8 mouse cellular contexts compared by ENCODE assay signal in the genomic region with DNA sequence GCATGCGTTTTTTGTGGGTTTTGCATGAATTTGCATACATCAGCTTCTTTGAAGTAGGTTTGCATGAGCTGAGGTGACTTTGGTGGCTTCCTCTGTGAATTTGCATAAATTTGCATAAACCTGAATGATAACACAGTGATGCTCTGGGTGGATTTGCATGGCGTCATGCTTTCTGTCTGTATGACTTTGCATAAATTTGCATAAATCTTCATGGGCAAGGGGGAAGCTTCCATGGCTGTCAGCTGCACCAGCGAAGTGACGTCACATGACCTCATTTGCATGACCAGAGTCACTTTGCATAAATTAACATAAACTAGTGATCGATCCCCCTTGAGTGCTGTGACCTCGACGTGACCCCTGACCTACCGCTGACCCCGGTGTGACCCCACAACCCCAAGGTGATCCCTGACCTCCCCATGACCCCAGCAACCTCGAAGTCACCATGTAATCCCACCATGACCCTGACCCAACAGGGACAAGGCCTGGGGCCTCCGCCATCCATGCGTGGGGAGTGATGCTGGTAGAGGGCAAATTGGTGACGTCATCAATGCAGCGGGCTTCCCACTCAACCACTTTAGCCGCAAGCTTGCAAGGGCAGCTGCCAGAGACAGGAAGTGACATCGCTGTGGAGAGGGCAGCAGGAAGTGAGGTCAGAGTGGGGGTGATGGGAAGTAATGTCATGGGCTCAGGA.
DNase-seq lines count a peak whose midpoint lies in the region; ATAC-seq lines count a peak whose summit lies in the region.

No protein-coding gene starts in this region.

- peak; percentile 5 for DNase-seq in embryo, embryonic 11 days
- no peak for DNase-seq in embryo, embryonic 9.5 days (ENCODE audit: extremely low spot score)
- peak; percentile 32 for DNase-seq in right cerebral cortex, postnatal 14 days
- no peak for DNase-seq in right cerebral cortex, adult 18-20 months
- DNase-seq in forebrain, embryonic 14.5 days (ENCODE audit: low spot score): peak; percentile 74
- peak; percentile 60 for DNase-seq in testis, postnatal 10 days (ENCODE audit: low spot score)
- no peak for DNase-seq in kidney, postnatal 25 days
- no peak for DNase-seq in heart, postnatal 14 days

- no peaks in the 10 kb centered on the region for H3K4me1 ChIP-seq in forebrain, embryonic 14.5 days (ENCODE audit: control insufficient read depth, insufficient read depth, low read length)

- no peak overlapping the region for H3K9ac ChIP-seq in forebrain, embryonic 14.5 days (ENCODE audit: low read length)

- no peak overlapping the region for H3K4me3 ChIP-seq in forebrain, embryonic 14.5 days (ENCODE audit: low read depth, low read length)

- no peaks in the 10 kb centered on the region for H3K9me3 ChIP-seq in forebrain, embryonic 14.5 days (replicated peaks; ENCODE audit: control insufficient read depth, low read length)

- intact Hi-C loops in heart, postnatal 14 days (cut with DNase I): loop anchor here (5.0 kb wide), 1 partner anchor 119 kb away; no protein-coding TSS in a partner anchor

- no peaks in the 10 kb centered on the region for H3K27me3 ChIP-seq in forebrain, embryonic 14.5 days (replicated peaks; ENCODE audit: control insufficient read depth, insufficient read depth, low read length)

- peaks cover 29% of the 10 kb centered on the region for H3K36me3 ChIP-seq in forebrain, embryonic 14.5 days (ENCODE audit: control insufficient read depth, insufficient read depth, low read length)

- no peak overlapping the region for H3K27ac ChIP-seq in forebrain, embryonic 14.5 days (ENCODE audit: low read depth, low read length)

- 77% methylated on average over 16 of the region's 16 CpGs for WGBS in forebrain, embryonic 14.5 days

- ATAC-seq in forebrain, embryonic 14.5 days: peak; percentile 5

- no peak overlapping the region for H3K4me2 ChIP-seq in forebrain, embryonic 14.5 days (ENCODE audit: low read length)

Comparison
In these comparisons a context has a peak if more than half of its experiments do, and no peak if none do; other contexts are left out.
1. DNase-seq: peak in embryo, embryonic 11 days (single experiment), right cerebral cortex, postnatal 14 days (single experiment), forebrain, embryonic 14.5 days (single experiment) and testis, postnatal 10 days (single experiment); none in embryo, embryonic 9.5 days (single experiment), right cerebral cortex, adult 18-20 months (single experiment), kidney, postnatal 25 days (0 of 2) and heart, postnatal 14 days (0 of 2).